Mouse (Mus musculus): ENCODE measurements around the gene Txn2. TPM values are rescaled to one million over a fixed set of nuclear protein-coding genes. Genes with fewer than 3 reads are reported as not detected.

The Txn2 gene
- polyA plus RNA-seq, 1 experiment, result 288 TPM

- Histone ChIP-seq H3K4me3 (replicated peaks; ENCODE audit: control insufficient read depth, low read depth, low read length) (no peak overlapping the region), H3K27ac (ENCODE audit: control insufficient read depth, insufficient read depth, low read depth, low read length, poor library complexity) (no peak overlapping the region), H3K4me1 (ENCODE audit: control insufficient read depth, insufficient read depth, low read length) (no peaks in the 10 kb centered on the region)
- no peak for TF ChIP-seq POLR2A (IDR thresholded peaks at IDR 0.05; ENCODE audit: borderline replicate concordance, control insufficient read depth, low read depth, low read length)
- TF ChIP-seq CTCF (IDR thresholded peaks at IDR 0.05; ENCODE audit: control insufficient read depth, insufficient read depth, low read length), result no peak
- 85% methylated on average over 5 of the region's 5 CpGs for WGBS
These were observed 16.8 kb downstream of the Txn2 start for GRCm38 (mm10) chr15:77912048-77912447.

- WGBS, result 73% methylated on average over 2 of the region's 2 CpGs
These were observed 17.7 kb downstream of the Txn2 start for GRCm38 (mm10) chr15:77911065-77911464.

DNA sequence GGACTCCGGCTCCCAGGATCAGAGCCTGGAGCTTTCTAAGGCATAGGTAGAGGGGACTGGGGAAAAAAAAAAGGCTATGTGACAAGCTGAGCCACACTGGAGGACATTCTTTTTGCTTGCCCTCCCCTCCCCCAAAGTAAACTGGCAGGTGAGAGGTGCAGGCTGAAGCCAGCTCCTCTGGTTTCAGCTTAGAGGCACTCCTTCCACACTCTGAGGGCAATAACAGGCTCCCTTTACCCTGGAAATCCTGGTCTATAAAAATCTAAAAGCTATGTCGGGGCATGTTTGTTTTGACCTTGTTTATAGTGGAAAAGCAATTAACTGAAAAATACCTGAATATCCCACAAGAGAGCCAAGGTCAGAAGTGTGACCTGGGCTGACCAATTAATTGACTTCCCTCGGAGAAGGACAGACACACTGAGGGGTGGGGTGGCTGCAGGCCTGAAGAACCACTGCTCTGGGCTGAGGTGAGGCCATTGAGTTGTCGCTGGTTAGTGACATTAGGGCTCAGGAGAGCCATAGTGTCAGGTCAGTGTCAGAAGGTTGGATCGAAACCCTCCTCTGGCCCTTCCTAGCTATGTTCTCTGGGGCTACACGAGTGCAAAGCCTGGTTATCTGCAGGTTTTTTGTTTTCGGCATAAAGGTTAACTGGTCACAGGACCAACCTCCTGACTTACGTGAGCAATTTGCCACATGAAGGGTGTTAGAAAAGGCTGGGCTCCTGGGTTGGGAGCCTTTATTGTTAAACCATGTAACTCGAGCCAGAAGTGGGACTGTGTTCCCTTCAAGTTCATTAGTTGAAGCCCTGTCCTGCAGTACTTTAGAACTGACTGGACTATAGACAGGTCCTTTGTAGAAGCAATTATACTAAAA is 20.9 kb downstream of the Txn2 start:
- 79% methylated on average over 9 of the region's 9 CpGs for WGBS
- H3K4me1 ChIP-seq (ENCODE audit: control insufficient read depth, insufficient read depth, low read length), result peaks cover 3% of the 10 kb centered on the region
- no peak for TF ChIP-seq POLR2A (IDR thresholded peaks at IDR 0.05; ENCODE audit: borderline replicate concordance, control insufficient read depth, low read depth, low read length)
- no peak for TF ChIP-seq CTCF (IDR thresholded peaks at IDR 0.05; ENCODE audit: control insufficient read depth, insufficient read depth, low read length)

More at GRCm38 (mm10) chr15:77911065-77911464, 17.7 kb downstream of the Txn2 start:
- Histone ChIP-seq H3K4me3 (replicated peaks; ENCODE audit: control insufficient read depth, low read depth, low read length) (no peak overlapping the region), H3K4me1 (ENCODE audit: control insufficient read depth, insufficient read depth, low read length) (no peaks in the 10 kb centered on the region), H3K27ac (ENCODE audit: control insufficient read depth, insufficient read depth, low read depth, low read length, poor library complexity) (no peak overlapping the region)
- TF ChIP-seq POLR2A (IDR thresholded peaks at IDR 0.05; ENCODE audit: borderline replicate concordance, control insufficient read depth, low read depth, low read length), result no peak
- no peak for TF ChIP-seq CTCF (IDR thresholded peaks at IDR 0.05; ENCODE audit: control insufficient read depth, insufficient read depth, low read length)

DNA sequence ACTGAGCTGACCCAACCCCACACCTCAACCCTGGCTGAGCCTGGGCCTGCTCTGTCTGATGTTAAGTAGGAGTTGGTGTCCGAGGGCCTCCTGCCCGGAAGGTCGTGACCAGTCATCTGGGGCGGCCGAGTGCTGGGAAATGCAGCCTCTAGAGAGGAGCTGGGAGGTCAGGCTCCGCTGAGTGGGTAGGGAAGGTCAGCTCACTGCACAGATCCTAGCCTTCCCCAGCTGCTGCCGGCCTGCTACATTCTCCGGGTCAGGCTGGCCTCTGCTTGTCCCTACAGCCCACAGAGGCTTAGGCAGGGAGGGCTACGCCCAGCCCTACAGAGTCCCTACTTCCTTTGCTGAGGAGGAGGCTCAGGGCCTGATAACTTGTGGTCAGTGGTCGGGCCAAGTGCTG is 22.3 kb downstream of the Txn2 start:
- Histone ChIP-seq H3K4me3 (replicated peaks; ENCODE audit: control insufficient read depth, low read depth, low read length) (no peak overlapping the region), H3K27ac (ENCODE audit: control insufficient read depth, insufficient read depth, low read depth, low read length, poor library complexity) (no peak overlapping the region), H3K4me1 (ENCODE audit: control insufficient read depth, insufficient read depth, low read length) (peaks cover 3% of the 10 kb centered on the region)
- WGBS, result 71% methylated on average over 10 of the region's 10 CpGs
- TF ChIP-seq CTCF (IDR thresholded peaks at IDR 0.05; ENCODE audit: control insufficient read depth, insufficient read depth, low read length) (no peak), POLR2A (IDR thresholded peaks at IDR 0.05; ENCODE audit: borderline replicate concordance, control insufficient read depth, low read depth, low read length) (no peak)

More for the DNA sequence above, 20.9 kb downstream of the Txn2 start:
- Histone ChIP-seq H3K27ac (ENCODE audit: control insufficient read depth, insufficient read depth, low read depth, low read length, poor library complexity) (no peak overlapping the region), H3K4me3 (replicated peaks; ENCODE audit: control insufficient read depth, low read depth, low read length) (no peak overlapping the region)

DNA sequence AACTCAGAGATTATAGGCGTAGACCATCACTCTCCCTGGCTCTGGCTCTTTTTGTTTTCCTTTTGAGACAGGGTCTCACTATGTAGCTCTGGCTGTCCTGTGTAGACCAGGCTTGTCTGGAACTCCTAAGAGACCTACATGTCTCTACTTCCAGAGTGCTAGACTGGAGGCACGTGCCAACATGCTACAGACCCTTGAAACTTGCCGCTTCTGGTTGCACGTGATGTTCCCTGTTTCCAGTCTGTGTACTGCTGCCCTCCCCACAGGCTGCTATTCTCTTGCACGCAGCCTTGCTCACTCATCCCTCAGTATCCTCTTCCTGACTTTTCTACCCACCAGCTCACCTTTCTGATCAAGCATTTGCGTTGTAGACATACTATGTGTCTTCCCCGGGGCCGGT is 22.7 kb downstream of the Txn2 start:
- 82% methylated on average over 8 of the region's 8 CpGs for WGBS
- no peak overlapping the region for H3K27ac ChIP-seq (ENCODE audit: control insufficient read depth, insufficient read depth, low read depth, low read length, poor library complexity)
- H3K4me3 ChIP-seq (replicated peaks; ENCODE audit: control insufficient read depth, low read depth, low read length), result no peak overlapping the region
- peaks cover 3% of the 10 kb centered on the region for H3K4me1 ChIP-seq (ENCODE audit: control insufficient read depth, insufficient read depth, low read length)
- TF ChIP-seq POLR2A (IDR thresholded peaks at IDR 0.05; ENCODE audit: borderline replicate concordance, control insufficient read depth, low read depth, low read length) (no peak), CTCF (IDR thresholded peaks at IDR 0.05; ENCODE audit: control insufficient read depth, insufficient read depth, low read length) (no peak)

GRCm38 (mm10) chr15:77905275-77905970 is 23.4 kb downstream of the Txn2 start:
- H3K4me1 ChIP-seq (ENCODE audit: control insufficient read depth, insufficient read depth, low read length), result peaks cover 3% of the 10 kb centered on the region
- WGBS, result 13% methylated on average over 26 of the region's 26 CpGs
- H3K4me3 ChIP-seq (replicated peaks; ENCODE audit: control insufficient read depth, low read depth, low read length), result peak overlapping the region; percentile 44
- TF ChIP-seq POLR2A (IDR thresholded peaks at IDR 0.05; ENCODE audit: borderline replicate concordance, control insufficient read depth, low read depth, low read length) (no peak), CTCF (IDR thresholded peaks at IDR 0.05; ENCODE audit: control insufficient read depth, insufficient read depth, low read length) (no peak)
- no peak overlapping the region for H3K27ac ChIP-seq (ENCODE audit: control insufficient read depth, insufficient read depth, low read depth, low read length, poor library complexity)

GRCm38 (mm10) chr15:77904363-77904892 is 24.4 kb downstream of the Txn2 start:
- Histone ChIP-seq H3K4me3 (replicated peaks; ENCODE audit: control insufficient read depth, low read depth, low read length) (no peak overlapping the region), H3K4me1 (ENCODE audit: control insufficient read depth, insufficient read depth, low read length) (peaks cover 3% of the 10 kb centered on the region), H3K27ac (ENCODE audit: control insufficient read depth, insufficient read depth, low read depth, low read length, poor library complexity) (peak overlapping the region; percentile 19; the same call in 1 of the 2 replicates)
- 16% methylated on average over 12 of the region's 12 CpGs for WGBS
- no peak for TF ChIP-seq POLR2A (IDR thresholded peaks at IDR 0.05; ENCODE audit: borderline replicate concordance, control insufficient read depth, low read depth, low read length)
- no peak for TF ChIP-seq CTCF (IDR thresholded peaks at IDR 0.05; ENCODE audit: control insufficient read depth, insufficient read depth, low read length)

- Histone ChIP-seq H3K4me1 (ENCODE audit: control insufficient read depth, insufficient read depth, low read length) (peaks cover 3% of the 10 kb centered on the region), H3K27ac (ENCODE audit: control insufficient read depth, insufficient read depth, low read depth, low read length, poor library complexity) (no peak overlapping the region), H3K4me3 (replicated peaks; ENCODE audit: control insufficient read depth, low read depth, low read length) (no peak overlapping the region)
- 53% methylated on average over 5 of the region's 5 CpGs for WGBS
- TF ChIP-seq POLR2A (IDR thresholded peaks at IDR 0.05; ENCODE audit: borderline replicate concordance, control insufficient read depth, low read depth, low read length) (no peak), CTCF (IDR thresholded peaks at IDR 0.05; ENCODE audit: control insufficient read depth, insufficient read depth, low read length) (no peak)
These were observed 25.6 kb downstream of the Txn2 start for GRCm38 (mm10) chr15:77903176-77903575.
